Mouse (Mus musculus): ENCODE measurements at regions not wholly inside any gene's neighbourhood (a gene's known extent, or its start where the extent isn't known, plus 50 kb on each side); places are given as distances from the start of the nearest gene placed in this dataset.

GRCm38 (mm10) chr7:83186341-83186740 lies 319.2 kb downstream of the Mex3b start:
- no peak for DNase-seq

GRCm38 (mm10) chr7:83195896-83196537 lies 328.9 kb downstream of the Mex3b start:
- DNase-seq: no peak

- DNase-seq: no peak
Measured at GRCm38 (mm10) chr7:83197490-83197889, 330.4 kb downstream of the Mex3b start.

GRCm38 (mm10) chr7:83201126-83201686 lies 334.1 kb downstream of the Mex3b start:
- DNase-seq: no peak

- no peak for DNase-seq
Measured at GRCm38 (mm10) chr7:83201768-83202493, 334.8 kb downstream of the Mex3b start.

- no peak for DNase-seq
Measured at GRCm38 (mm10) chr7:83203311-83204012, 336.3 kb downstream of the Mex3b start.

- no peak for DNase-seq
Measured at GRCm38 (mm10) chr7:83204013-83204365, 336.9 kb downstream of the Mex3b start.

GRCm38 (mm10) chr7:83204701-83205100 lies 337.6 kb downstream of the Mex3b start:
- DNase-seq: no peak

- no peak for DNase-seq
Measured at GRCm38 (mm10) chr7:83206999-83207398, 339.9 kb downstream of the Mex3b start.

GRCm38 (mm10) chr7:83211611-83212010 lies 344.5 kb downstream of the Mex3b start:
- DNase-seq: no peak

GRCm38 (mm10) chr7:83222029-83222722 lies 355.0 kb downstream of the Mex3b start:
- no peak for DNase-seq

GRCm38 (mm10) chr7:83227262-83228108 lies 357.2 kb upstream of the Tmc3 start:
- no peak for DNase-seq

GRCm38 (mm10) chr7:83230496-83231325 lies 354.0 kb upstream of the Tmc3 start:
- DNase-seq: no peak

- no peak for DNase-seq
Measured at GRCm38 (mm10) chr7:83235659-83236058, 349.1 kb upstream of the Tmc3 start.

- no peak for DNase-seq
Measured at GRCm38 (mm10) chr7:83237336-83237735, 347.4 kb upstream of the Tmc3 start.

- no peak for DNase-seq
Measured at GRCm38 (mm10) chr7:83238091-83238490, 346.6 kb upstream of the Tmc3 start.

GRCm38 (mm10) chr7:83242233-83242632 lies 342.5 kb upstream of the Tmc3 start:
- DNase-seq: peak; percentile 20 to 33

GRCm38 (mm10) chr7:83245867-83246266 lies 338.9 kb upstream of the Tmc3 start:
- DNase-seq: no peak

GRCm38 (mm10) chr7:83251995-83252563 lies 332.6 kb upstream of the Tmc3 start:
- no peak for DNase-seq

GRCm38 (mm10) chr7:83253001-83253400 lies 331.7 kb upstream of the Tmc3 start:
- DNase-seq: no peak

GRCm38 (mm10) chr7:83253432-83253831 lies 331.3 kb upstream of the Tmc3 start:
- no peak for DNase-seq
